Mouse (Mus musculus): ENCODE data around the gene Lrmda.

DNA sequence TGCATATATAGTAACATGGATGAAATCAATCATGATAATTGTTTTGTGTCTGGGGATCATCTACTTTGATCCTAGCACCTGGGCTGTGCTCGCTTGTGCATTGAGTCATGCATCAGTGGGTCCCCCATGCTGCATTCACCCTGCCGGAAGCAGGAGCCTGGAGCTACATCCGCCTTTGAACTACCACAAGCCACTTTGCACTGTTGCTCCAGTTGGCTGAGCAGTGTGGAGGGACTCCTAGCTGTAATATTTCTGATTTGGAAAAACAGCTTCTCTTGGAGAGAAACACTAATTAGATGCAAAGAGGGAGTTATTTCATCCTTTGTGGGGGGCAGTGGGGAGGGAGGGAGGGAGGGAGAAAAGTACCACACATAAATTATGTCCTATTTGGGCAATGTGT is 220.8 kb downstream of the Lrmda start:
- TF ChIP-seq POLR2A (IDR thresholded peaks at IDR 0.05; ENCODE audit: low read depth, low read length) (no peak), CTCF (IDR thresholded peaks at IDR 0.05; ENCODE audit: borderline replicate concordance, insufficient read depth, low read length) (no peak)
